Mouse (Mus musculus): ENCODE results near the gene Wnk4.

The Wnk4 gene

DNA sequence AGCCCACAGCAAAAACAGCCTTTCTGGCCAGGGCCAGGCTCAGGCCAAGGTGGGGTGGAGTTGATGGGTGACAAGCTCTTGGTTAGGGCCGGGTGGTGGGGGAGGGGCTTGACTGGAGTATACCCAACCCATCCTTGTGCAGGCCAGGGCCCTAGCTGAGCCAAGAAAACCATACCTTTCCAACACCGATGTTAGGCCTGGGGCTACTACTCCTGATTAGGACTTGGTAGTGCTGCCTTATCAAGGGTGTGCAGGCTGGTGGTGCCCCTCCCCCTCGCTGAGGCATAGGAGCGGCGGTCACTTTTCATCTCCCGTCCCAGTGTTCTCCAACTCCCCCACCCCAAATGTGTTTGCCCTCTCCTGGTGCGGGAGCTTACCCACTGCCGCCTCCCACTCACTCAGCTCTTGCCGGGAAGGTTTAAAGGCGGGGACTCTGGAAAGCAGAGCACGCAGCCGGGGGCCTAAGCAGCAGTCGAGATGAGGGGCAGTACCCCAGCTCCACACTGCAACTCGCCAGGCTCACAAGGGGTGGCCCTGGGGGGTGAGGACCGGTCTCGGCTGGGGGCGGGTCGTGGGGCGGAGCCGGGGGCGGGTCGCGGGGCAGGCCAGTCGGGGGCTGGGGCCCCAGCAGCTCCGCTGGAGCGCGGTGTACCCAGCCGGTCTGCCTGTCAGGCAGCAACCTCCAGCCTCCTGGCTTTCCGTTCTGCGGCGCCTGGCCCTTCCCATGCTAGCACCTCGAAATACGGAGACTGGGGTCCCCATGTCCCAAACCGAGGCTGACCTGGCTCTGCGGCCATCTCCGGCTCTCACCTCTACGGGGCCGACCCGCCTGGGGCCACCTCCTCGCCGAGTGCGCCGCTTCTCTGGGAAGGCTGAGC, at the start of gene Wnk4:
Wnk4 (plus strand) TSS at position 620 of the 878 bp plus-strand sequence.
- DNase-seq (ENCODE audit: low read depth, low spot score) = no peak

DNA sequence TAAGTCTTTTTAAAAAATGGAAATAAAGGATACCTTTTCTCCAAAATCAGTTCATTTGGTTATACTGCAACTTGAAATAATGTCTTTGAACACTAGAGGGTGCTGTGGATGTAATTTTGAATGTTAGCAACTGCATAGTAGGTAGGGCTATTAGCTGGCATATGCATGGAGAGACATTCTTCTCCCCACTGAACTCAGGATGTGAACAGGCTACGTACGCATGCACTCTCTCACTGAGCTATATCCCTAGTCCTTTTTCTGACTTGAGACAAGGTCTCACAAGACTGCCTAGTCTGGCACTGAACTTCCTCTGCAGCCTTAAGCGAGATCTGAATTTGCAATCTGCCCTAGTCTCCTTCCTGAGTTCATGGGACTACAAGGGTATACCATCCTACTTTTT, 48.4 kb upstream of the Wnk4 start:
- DNase-seq (ENCODE audit: low read depth, low spot score) = peak; percentile 42

DNA sequence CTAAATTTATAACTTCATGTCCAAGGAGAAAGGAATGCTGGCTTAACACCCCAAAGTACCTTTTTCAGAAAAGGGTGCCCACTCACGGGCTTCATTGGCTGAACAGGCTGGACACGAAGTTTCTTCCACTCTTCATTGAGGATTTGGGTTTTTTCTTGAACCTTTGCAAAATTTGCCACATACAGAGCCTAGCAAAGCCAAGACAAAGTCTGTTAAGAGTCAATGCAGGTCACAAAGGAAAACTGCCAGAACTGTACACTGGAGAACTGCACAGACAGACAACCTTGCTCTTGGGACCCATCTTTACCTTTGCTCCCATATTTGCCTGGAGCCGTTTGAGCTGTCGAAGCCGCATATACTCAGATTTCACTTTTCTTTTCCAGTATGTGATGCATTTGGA, 43.4 kb upstream of the Wnk4 start:
- DNase-seq (ENCODE audit: low read depth, low spot score) = no peak

DNA sequence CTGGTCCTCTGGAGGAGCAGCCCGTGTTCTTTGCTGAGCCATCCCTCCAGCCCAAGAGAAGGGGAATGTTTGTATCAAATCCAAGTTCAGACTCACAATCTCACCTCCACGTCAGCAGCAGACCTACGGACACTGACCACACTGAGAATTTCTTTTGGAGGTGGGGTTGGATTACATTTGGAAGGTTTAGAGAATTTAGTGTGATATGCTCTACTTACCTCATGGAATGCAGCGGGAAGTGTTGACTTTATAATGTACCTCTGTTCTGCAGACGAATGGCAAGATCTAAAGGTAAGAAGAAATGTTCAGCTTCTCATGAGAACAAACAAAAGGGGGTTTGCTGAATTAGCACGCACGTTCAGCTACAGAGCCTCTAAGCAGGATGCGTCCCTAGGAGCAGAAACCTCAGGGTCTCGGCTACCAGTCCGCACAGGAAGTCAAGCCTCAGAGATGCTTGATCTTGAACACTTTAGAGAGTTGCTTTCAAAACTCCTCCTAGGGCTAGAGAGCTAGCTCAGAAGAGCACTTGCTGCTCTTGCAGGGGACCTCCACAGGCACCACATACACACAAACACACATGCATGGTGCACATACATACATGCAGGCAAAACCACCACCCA, 41.8 kb upstream of the Wnk4 start:
- no peak for DNase-seq (ENCODE audit: low read depth, low spot score)

DNA sequence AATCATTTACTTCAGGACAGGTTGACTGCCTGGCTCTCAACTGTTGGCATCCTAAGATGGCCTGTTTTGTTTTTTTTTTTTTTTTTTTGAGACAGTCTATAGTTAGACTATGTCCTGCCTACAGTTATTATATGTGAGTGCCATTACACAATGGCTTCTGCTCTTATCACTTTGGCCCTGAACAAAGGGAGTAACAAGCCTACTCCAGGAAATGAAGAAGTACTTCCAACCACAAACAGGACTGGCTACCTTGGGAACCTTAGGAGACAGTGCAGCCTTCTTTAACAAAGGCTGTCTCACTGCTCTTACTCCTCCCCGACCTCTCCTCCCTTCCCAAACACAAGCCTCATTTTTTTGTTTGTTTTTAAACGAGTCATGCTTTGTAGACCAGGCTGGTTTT, 39.5 kb upstream of the Wnk4 start:
- DNase-seq (ENCODE audit: low read depth, low spot score) = no peak

DNA sequence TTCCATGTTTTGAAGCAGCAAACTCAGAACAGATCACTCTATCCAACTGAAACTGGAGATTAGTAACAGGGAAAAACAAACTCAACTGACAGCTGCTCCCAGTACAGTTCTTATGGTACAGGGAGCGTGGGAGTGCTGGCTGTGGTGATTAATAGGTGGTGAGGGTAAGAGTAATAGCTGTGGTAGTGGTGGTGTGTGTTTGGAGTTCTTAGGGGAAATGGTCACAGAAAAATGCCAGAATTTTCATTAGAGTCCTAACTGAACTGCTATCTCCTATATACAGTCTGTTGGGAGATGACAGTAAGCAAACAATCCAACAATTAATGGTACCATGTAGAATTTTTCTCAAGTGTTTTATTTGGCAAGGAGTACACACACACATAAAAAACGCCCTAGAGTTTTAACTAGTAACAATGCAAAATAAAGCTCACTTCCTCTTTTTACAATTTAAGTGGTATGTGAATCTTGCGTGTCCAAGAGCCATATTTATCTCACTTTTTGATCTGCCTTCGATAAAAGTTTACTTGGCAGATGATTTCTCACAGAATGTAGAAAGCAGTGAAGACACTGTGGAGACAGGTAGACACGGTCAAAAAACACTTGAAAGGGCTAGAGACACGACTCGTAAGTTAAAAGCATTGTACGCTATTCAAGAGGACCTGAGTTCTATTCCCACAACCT, 38.9 kb upstream of the Wnk4 start:
- no peak for DNase-seq (ENCODE audit: low read depth, low spot score)

DNA sequence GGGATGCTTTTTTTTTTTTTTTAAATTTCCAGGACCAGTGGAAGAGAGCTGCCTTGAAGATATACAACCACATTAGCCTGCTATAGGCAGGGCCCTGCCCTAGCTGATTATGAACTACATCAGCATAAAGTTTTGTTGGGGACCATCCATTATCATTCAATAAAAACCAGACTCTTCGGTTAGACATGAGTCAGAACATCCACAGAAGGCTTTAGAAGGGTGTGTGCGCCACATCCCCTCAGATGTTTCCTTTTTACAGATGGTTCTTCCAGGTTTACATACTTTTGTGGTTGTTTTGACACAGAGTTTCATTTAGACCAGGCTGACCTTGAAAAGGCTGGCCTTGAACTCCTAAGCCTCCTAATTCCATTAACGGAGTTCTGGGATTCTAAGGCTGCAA, 36.0 kb upstream of the Wnk4 start:
- no peak for DNase-seq (ENCODE audit: low read depth, low spot score)

DNA sequence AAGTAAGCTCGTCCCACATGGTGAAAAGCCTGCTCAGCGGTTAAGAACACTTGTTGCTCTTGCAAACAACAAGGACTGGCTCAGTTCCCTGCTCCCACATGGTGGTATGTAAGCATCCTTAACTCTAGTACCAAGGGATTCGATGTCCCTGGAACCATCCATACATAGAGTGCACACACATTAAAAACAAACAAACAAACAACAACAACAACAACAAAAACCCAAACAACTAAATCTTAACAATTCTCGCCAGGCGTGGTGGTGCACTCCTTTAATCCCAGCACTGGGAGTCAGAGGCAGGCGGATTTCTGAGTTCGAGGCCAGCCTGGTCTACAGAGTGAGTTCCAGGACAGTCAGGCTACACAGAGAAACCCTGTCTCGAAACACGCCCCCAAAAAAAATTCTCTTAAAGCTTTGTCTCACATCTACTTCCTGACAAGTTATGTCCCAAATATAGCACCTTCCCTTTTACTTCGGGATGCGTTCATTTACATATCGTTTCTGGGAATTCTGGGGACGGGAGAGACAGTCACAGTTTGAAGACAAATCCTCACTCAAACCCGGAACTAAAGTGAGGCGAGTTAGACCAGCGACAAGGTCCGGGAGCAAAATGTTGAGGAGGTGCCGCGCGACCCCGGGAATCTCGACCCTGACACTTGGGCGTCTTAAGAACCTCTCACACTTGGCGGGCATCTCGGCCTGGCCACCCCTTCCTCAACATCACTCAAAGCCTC, 34.9 kb upstream of the Wnk4 start:
- no peak for DNase-seq (ENCODE audit: low read depth, low spot score)

DNA sequence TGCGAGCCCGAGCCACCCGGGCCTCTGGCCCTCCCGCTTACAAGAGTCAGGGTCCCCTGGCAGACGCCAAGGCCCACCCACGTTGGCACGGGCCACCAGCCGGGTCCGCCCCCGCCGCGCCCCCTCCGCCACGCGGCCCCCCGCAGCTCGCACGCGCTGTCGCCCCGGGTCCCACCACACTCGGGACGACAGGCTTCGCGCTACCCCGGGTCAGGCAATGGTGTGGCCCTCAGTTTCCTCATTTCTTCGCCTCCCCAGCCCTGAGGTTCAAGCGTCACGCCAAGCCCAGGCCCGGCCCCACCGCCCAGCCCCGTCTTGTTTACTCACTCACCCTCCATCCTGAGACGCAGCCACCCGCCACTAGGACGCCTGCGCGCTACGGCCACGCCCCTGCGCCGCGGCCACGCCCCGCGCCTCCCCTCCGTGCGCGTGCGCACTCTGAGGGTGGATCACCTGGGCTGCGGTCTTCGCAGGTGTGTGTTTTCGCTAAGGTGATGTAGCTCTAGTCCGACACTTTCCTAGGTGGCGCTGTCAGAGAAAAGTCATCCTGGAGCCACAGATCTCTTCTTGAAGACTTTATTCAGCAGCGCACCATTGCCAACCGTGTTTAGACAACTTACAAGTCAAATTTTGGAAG, 34.2 kb upstream of the Wnk4 start, which contains the start of gene Ezh1:
Ezh1 (minus strand) TSS at position 399 of the 637 bp plus-strand sequence.
- peak; percentile 46 for DNase-seq (ENCODE audit: low read depth, low spot score)

DNA sequence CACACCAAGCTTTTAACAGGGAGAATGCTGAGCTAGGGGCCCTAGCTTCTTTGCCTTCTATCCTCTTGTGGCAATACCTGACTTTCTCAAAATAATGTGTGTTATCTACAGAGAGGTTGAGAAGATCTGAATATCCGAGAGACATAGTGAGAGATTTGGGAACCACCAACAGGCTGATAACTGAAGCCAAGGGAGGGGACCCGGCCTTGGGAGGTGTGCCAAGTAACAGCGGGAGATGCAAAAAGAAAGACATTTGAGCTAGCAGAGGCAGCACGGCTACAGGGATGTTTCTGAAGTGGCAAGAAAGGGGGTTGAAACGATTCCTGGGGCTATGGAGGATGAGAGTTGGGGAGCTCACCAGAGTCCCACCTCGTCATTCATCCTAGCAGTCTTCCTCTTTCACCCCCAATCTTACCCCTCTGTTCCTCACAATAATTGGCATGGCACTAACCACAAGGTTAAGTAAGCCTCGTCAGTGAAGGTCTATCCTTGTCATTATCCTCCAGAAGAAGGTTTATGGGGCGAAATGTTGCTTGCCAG, 30.9 kb upstream of the Wnk4 start:
- DNase-seq (ENCODE audit: low read depth, low spot score) = no peak

DNA sequence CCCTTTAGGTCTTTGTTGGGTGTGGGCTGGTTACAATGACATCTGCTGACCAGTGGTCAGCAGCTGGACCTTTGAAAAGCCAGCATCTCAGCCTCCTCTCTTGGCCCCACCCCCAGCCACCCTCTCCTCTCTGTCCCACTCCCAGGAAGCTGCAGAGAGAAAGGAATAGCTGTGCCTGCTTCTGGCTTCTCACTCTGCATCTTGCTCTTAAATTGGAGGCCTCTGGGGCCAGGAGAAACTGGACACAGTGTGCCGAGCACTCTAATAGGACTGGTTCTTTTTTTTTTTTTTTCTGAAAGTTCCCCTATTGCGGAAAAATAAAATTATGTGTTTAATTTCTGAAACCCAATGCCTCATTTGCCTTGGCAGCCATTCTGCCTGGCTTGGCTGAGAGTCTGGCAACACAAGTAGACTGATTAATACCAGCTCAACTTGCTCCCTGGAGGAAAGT, 30.3 kb upstream of the Wnk4 start:
- no peak for DNase-seq (ENCODE audit: low read depth, low spot score)

DNA sequence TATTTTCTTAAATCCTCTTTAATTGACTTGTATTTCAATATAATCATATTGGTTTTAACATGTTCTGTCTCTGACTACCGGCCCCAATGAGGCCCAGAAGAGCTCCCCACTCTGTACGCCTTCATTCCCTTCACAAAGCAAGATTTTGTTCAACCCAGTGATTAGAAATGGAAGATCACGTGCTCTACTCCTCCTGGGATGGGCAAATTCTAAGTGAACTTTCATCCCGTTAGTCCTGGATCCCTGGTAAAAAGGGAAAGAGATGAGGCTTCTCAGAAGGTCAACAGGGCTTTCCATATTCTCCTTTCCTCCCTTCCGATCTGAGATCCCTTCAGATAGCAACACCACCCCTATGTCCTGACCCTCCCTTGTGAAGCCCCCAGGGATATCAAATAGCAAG, 29.8 kb upstream of the Wnk4 start:
- DNase-seq (ENCODE audit: low read depth, low spot score) = no peak

DNA sequence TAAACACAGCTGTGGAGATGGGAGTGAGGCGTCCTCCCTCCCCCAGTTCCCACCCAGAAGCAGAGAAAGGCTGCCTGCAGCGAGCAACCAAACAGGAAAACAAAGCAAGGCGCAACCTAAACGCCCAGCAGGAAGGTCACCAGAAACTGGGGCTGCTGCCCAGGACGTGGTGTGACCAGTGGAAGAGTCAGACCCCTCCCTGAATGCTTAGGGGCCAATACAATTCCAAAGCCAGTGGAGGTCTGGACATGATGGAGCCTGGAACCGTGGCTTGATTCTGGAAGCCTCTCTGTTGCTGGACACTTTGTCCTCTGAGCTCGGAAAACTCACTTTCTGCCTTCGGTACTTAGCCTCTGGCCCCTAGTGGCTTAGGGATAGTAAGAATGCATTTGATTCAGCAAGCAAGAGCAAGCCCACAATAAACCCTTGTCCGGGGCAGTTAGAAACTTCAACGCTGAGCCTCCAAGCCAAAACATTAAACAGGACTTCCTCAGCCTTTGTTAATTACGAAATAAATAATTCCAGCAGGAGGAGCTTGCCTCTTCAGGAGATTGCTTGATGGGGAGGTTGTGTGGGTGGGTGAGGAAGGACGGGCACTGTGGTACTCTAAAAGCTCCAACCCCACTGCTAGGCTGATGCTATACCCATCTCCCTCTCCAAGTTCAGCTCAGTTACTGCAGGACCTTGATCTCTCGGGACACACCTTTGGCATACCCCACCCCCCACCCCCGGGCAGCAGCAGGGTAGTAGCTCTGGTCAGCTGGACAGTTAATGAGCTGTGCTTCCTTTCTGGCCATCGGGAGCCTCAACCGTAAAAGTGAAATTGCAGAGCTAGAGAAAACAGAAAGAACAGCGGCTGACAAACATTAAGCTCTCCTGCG, 29.1 kb upstream of the Wnk4 start:
- no peak for DNase-seq (ENCODE audit: low read depth, low spot score)

DNA sequence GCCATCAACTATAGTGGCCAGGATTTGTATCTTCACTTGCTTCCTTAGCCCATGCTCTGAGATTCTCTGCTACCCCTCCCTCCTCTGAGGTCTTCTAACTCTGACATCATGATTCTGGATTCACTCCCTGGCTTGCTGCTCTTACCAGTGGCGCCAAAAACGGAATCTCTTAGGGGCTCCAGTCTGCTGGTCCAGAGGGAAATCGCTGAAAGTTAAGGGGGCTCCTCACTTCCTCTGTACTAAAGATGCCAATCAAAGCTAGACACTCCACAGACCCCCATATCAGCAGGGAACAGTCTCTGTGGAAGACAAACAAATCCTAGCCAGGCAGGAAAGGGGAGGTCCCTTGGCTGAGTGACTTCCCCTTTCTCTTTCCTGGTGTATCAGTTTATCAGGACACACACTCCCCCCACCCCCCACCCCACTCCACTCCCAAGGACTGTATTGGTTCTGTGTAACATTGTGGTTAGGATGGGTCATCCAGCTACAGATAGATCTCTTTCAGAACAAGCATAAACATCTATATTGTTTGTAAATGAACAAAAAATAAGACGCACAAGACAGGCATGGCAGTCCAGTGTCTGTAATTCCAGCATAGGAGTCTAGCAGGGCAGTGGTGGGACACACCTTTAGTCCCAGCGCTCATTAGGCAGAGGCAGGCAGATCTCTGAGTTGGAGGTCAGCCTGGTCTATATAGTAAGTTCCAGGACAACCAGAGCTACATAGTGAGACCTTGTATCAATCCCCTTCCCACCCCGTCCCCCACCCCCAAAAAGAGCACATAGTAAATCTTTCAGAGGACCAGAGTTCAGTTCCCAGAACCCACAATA, 28.1 kb upstream of the Wnk4 start:
- no peak for DNase-seq (ENCODE audit: low read depth, low spot score)

DNA sequence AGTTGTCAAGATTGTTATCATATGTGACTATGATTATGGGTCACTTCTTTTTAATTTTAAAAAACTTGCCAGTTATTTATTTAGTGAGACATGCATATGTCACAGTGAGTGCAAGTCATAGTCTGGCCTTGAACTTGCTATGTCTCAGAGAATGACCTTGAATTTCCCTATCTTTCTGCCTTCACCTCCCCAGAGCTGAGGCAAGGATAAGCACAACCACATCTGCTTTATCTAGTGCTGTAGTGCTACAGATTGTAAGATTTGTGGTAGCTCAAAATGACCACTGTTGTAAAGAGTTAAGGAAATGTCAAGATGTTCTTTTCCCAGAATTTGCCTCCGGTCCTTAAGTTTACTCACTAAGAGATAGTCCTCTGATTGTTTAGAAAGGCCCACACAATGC, 27.1 kb upstream of the Wnk4 start:
- no peak for DNase-seq (ENCODE audit: low read depth, low spot score)

DNA sequence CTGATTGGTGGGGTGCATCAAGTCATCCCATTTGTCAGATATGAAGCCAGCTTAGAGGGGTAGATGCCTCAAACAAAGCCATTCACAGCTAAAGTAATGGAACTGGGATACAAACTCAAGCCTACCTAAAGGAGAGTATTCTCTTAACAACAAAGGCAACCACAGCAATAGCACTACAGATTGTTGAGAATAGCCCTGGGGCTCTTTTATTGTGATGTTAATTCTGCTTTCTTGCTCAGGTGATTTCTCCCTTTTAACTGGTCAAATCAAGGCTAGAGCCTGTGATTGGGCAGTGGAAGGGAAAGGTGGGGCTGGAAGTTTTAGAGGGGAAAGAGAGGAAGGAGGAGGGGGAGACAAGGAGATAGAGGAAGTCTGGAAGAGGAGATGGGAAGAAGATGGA, 26.2 kb upstream of the Wnk4 start:
- DNase-seq (ENCODE audit: low read depth, low spot score) = no peak

DNA sequence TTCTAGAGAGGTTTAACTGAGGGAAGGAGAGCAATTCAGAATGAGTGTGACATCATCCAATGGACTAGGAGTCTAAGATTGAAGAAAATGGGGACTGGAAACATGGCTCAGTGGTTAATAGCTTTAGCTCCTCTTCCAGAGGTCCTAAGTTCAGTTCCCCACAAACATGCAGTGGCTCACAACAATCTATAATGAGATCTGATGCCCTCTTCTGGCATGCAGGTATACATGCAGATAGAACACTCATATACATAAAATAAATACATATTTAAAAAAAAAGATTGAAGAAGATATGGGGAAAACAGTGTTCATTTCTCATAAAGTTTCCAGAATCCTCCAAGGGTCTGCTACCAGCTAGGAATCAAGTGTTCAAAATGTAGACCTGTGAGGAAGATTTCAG, 24.9 kb upstream of the Wnk4 start:
- no peak for DNase-seq (ENCODE audit: low read depth, low spot score)

DNA sequence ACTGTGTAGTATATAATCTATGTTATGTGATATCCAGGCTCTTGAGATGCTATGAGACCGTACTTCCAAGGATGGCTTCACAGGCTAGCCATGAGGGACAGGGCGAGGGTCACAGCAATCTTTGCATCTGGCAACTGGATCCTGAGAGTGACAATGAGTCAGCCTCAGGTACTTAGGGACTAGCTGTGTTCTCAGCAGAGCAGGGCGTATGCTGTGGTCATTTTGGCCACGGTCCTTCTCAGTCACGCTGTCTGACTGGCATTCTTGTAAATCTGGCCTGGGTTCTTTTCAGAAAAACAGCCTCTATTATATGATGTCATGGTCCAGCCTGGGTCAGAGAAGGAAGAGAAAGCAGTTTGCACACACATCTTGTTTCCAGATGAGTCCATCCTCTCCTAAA, 23.6 kb upstream of the Wnk4 start:
- no peak for DNase-seq (ENCODE audit: low read depth, low spot score)

DNA sequence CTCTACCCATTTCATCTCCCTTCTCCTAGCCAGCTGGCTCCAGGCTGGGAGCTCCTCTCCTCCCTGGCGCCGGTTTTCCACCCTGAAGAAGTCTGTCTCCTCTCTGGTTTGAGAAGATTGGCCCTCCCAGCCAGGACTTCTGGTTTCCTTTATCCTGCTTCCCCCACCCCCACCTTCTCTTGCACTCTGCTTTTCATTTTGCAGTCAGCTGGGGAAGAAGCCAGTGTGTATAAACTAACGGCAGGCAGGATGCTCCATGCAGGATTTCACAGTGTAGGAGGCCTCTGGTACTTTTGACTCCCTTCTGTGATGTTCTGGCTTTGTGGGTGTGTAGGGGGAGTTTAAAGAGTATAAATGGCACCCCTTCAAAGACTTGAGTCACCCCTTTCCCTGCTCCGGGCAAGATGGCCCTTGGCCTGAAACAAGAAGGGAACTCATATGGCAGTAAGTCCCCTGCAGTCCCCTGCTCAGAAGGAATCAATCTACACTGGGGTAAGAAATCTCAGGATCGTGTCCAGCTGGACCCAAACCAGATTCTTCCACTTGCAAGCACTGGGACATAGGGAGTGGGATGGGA, 22.2 kb upstream of the Wnk4 start:
- DNase-seq (ENCODE audit: low read depth, low spot score) = no peak

Data from brain, embryonic 18.5 days (tissue).